ENCODE assay signal across 8 mouse cellular contexts in the genomic region with DNA sequence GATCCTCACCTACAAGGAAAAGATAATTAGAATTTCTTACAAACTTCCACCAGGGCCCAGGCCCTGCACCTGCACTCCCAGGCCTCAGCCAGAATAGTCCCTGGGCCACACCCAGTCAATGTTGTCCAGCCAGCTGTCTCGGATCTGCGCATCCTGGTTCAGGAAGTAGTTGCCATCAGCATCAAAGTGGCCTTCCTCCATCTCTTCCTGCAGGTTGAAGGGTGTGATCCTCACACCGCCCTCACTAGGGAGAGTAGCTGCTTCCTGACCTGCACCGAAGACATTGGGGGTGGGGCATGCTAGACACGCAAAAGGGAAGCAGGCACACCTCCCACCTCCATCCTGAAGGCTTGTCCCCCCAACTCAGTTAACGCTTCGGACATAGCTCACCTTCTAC. TPM values are rescaled to one million over a fixed set of nuclear protein-coding genes. Genes with fewer than 3 reads are reported as not detected.
DNase-seq lines count a peak whose midpoint lies in the region; ATAC-seq and TF ChIP-seq lines count a peak whose summit lies in the region.

No protein-coding gene starts in this region.

- H3K9me3 ChIP-seq in erythroblast, embryonic 14.5 days (ENCODE audit: control insufficient read depth, low read length): no peaks in the 10 kb centered on the region
- no peaks in the 10 kb centered on the region for H3K9me3 ChIP-seq in forebrain, embryonic 10.5 days
- H3K9me3 ChIP-seq in liver, embryonic 12.5 days (replicated peaks): no peaks in the 10 kb centered on the region

- peaks cover 11% of the 10 kb centered on the region for H3K79me3 ChIP-seq in C2C12 (ENCODE audit: low read depth)

- H3K4me2 ChIP-seq in liver, embryonic 12.5 days: peak overlapping the region; percentile 85

- H3K4me3 ChIP-seq in erythroblast, embryonic 14.5 days (replicated peaks): peak overlapping the region; percentile 70
- peak overlapping the region; percentile 55 for H3K4me3 ChIP-seq in C2C12 (ENCODE audit: insufficient read depth, poor library complexity, severe bottlenecking)
- peak overlapping the region; percentile 86 for H3K4me3 ChIP-seq in forebrain, embryonic 10.5 days
- H3K4me3 ChIP-seq in liver, embryonic 12.5 days: peak overlapping the region; percentile 82

- DNase-seq in forebrain, embryonic 10.5 days (ENCODE audit: extremely low spot score, low spot score): no peak
- DNase-seq in adrenal gland, postnatal 14 days: no peak
- DNase-seq in lung, postnatal 10 days: no peak
- DNase-seq in kidney, adult 18-20 months: no peak

- H3K79me2 ChIP-seq in C2C12 (ENCODE audit: control insufficient read depth, insufficient read depth): peaks cover 23% of the 10 kb centered on the region

- H3K27me3 ChIP-seq in erythroblast, embryonic 14.5 days (ENCODE audit: control insufficient read depth): no peaks in the 10 kb centered on the region
- H3K27me3 ChIP-seq in C2C12 (ENCODE audit: control insufficient read depth, insufficient read depth, insufficient read length): no peaks in the 10 kb centered on the region
- no peaks in the 10 kb centered on the region for H3K27me3 ChIP-seq in forebrain, embryonic 10.5 days (ENCODE audit: poor library complexity, severe bottlenecking)
- H3K27me3 ChIP-seq in liver, embryonic 12.5 days (replicated peaks): no peaks in the 10 kb centered on the region

- peaks cover 43% of the 10 kb centered on the region for H3K4me1 ChIP-seq in erythroblast, embryonic 14.5 days (ENCODE audit: control insufficient read depth)
- peaks cover 33% of the 10 kb centered on the region for H3K4me1 ChIP-seq in forebrain, embryonic 10.5 days
- peaks cover 33% of the 10 kb centered on the region for H3K4me1 ChIP-seq in liver, embryonic 12.5 days

- peak overlapping the region; percentile 91 for H3ac ChIP-seq in C2C12 (ENCODE audit: control insufficient read depth, insufficient read length, low read depth)

- no peak for ATAC-seq in erythroblast, adult 5-6 weeks (replicated peaks; ENCODE audit: low FRiP score, poor library complexity, severe bottlenecking)
- no peak for ATAC-seq in liver, embryonic 12.5 days

- H3K9ac ChIP-seq in liver, embryonic 12.5 days: peak overlapping the region; percentile 83

- H3K36me3 ChIP-seq in erythroblast, embryonic 14.5 days (ENCODE audit: control insufficient read depth): peaks cover 83% of the 10 kb centered on the region
- H3K36me3 ChIP-seq in C2C12 (ENCODE audit: control insufficient read depth, insufficient read depth): peaks cover 46% of the 10 kb centered on the region
- peaks cover 78% of the 10 kb centered on the region for H3K36me3 ChIP-seq in forebrain, embryonic 10.5 days (replicated peaks)
- H3K36me3 ChIP-seq in liver, embryonic 12.5 days: peaks cover 70% of the 10 kb centered on the region

- H3K27ac ChIP-seq in forebrain, embryonic 10.5 days: peak overlapping the region; percentile 93
- H3K27ac ChIP-seq in liver, embryonic 12.5 days: peak overlapping the region; percentile 88

- WGBS in forebrain, embryonic 10.5 days: 84% methylated on average over 7 of the region's 7 CpGs
- WGBS in liver, embryonic 12.5 days (ENCODE audit: insufficient replicate concordance): 55% methylated on average over 7 of the region's 7 CpGs

- TF ChIP-seq CTCF in C2C12 (IDR thresholded peaks at IDR 0.05; ENCODE audit: control insufficient read depth, insufficient read depth, insufficient read length): no peak

TF ChIP-seq in C2C12, 6 proteins besides CTCF, POLR2A, EP300 and RAD21:
- TF ChIP-seq USF1 (IDR thresholded peaks at IDR 0.05; ENCODE audit: low read depth) (no peak), CEBPB (IDR thresholded peaks at IDR 0.05; ENCODE audit: low read depth) (no peak), FOSL1 (IDR thresholded peaks at IDR 0.05; ENCODE audit: insufficient read depth, low read length, poor library complexity, severe bottlenecking) (no peak), MYOD1 (IDR thresholded peaks at IDR 0.05; ENCODE audit: control insufficient read depth, insufficient read length, low read depth) (no peak), MYOG (IDR thresholded peaks at IDR 0.05; ENCODE audit: control insufficient read depth, extremely low read depth, insufficient read length) (no peak), MAX (IDR thresholded peaks at IDR 0.05) (no peak)

RNA-seq across cellular contexts. Expression of a gene that starts 1.2 kb away (rescaled TPM):
- polyA plus RNA-seq in erythroblast, embryonic 14.5 days (2012): 6.9 and 9.2 TPM in 2 replicates
- 8.4 and 36.9 TPM in 2 replicates for total RNA-seq in erythroblast, adult 5-6 weeks (2015; ENCODE audit: low replicate concordance)
- 17.9 and 22.9 TPM in 2 replicates for total RNA-seq in erythroblast, adult 5-6 weeks (2017; ENCODE audit: low replicate concordance)
- 56.2 TPM for polyA plus RNA-seq in C2C12 (2012; fragmentation: generic; extraction: Trizol)
- 111 and 114 TPM in 2 replicates for polyA plus RNA-seq in forebrain, embryonic 10.5 days (2016; fragmentation: Nextera tagmentation; extraction: Ambion mirVana)
- polyA plus RNA-seq in liver, embryonic 12.5 days (2016; fragmentation: Nextera tagmentation; extraction: Ambion mirVana): 35.0 and 36.0 TPM in 2 replicates
- 50.9 and 55.4 TPM in 2 replicates for total RNA-seq in adrenal gland, postnatal 14 days (2021)

RNA-seq across cellular contexts. Expression of a gene that starts 13.6 kb away (rescaled TPM):
- polyA plus RNA-seq in erythroblast, embryonic 14.5 days (2012): 9.3 and 10.4 TPM in 2 replicates
- 8.1 and 23.0 TPM in 2 replicates for total RNA-seq in erythroblast, adult 5-6 weeks (2015; ENCODE audit: low replicate concordance)
- 77.5 and 122 TPM in 2 replicates for total RNA-seq in erythroblast, adult 5-6 weeks (2017; ENCODE audit: low replicate concordance)
- 41.4 TPM for polyA plus RNA-seq in C2C12 (2012; fragmentation: generic; extraction: Trizol)
- polyA plus RNA-seq in forebrain, embryonic 10.5 days (2016; fragmentation: Nextera tagmentation; extraction: Ambion mirVana): 27.3 and 29.2 TPM in 2 replicates
- 26.7 and 30.9 TPM in 2 replicates for polyA plus RNA-seq in liver, embryonic 12.5 days (2016; fragmentation: Nextera tagmentation; extraction: Ambion mirVana)
- 38.9 and 45.6 TPM in 2 replicates for total RNA-seq in adrenal gland, postnatal 14 days (2021)

RNA-seq across cellular contexts. Expression of a gene that starts 14.1 kb away (rescaled TPM):
- 2.0 and 3.5 TPM in 2 replicates for polyA plus RNA-seq in erythroblast, embryonic 14.5 days (2012)
- total RNA-seq in erythroblast, adult 5-6 weeks (2015; ENCODE audit: low replicate concordance): 6.5 and 9.8 TPM in 2 replicates
- 16.2 and 61.5 TPM in 2 replicates for total RNA-seq in erythroblast, adult 5-6 weeks (2017; ENCODE audit: low replicate concordance)
- polyA plus RNA-seq in C2C12 (2012; fragmentation: generic; extraction: Trizol): 39.4 TPM
- 10.7 and 10.8 TPM in 2 replicates for polyA plus RNA-seq in forebrain, embryonic 10.5 days (2016; fragmentation: Nextera tagmentation; extraction: Ambion mirVana)
- polyA plus RNA-seq in liver, embryonic 12.5 days (2016; fragmentation: Nextera tagmentation; extraction: Ambion mirVana): 37.6 and 41.4 TPM in 2 replicates
- 4.3 and 4.9 TPM in 2 replicates for total RNA-seq in adrenal gland, postnatal 14 days (2021)

RNA-seq across cellular contexts. Expression of a gene that starts 38.2 kb away (rescaled TPM):
- polyA plus RNA-seq in erythroblast, embryonic 14.5 days (2012): 0.26 and 0.33 TPM in 2 replicates
- total RNA-seq in erythroblast, adult 5-6 weeks (2015; ENCODE audit: low replicate concordance): 1.5 and 5.2 TPM in 2 replicates
- 2.0 and 3.2 TPM in 2 replicates for total RNA-seq in erythroblast, adult 5-6 weeks (2017; ENCODE audit: low replicate concordance)
- polyA plus RNA-seq in C2C12 (2012; fragmentation: generic; extraction: Trizol): 16.1 TPM
- polyA plus RNA-seq in forebrain, embryonic 10.5 days (2016; fragmentation: Nextera tagmentation; extraction: Ambion mirVana): 74.7 and 78.3 TPM in 2 replicates
- 13.7 and 14.2 TPM in 2 replicates for polyA plus RNA-seq in liver, embryonic 12.5 days (2016; fragmentation: Nextera tagmentation; extraction: Ambion mirVana)
- 10.0 and 13.8 TPM in 2 replicates for total RNA-seq in adrenal gland, postnatal 14 days (2021)

RNA-seq across cellular contexts. Expression of a gene that starts 38.3 kb away (rescaled TPM):
- polyA plus RNA-seq in erythroblast, embryonic 14.5 days (2012): 26.0 and 36.2 TPM in 2 replicates
- 189 and 204 TPM in 2 replicates for total RNA-seq in erythroblast, adult 5-6 weeks (2015; ENCODE audit: low replicate concordance)
- total RNA-seq in erythroblast, adult 5-6 weeks (2017; ENCODE audit: low replicate concordance): 179 and 191 TPM in 2 replicates
- 1.7 TPM for polyA plus RNA-seq in C2C12 (2012; fragmentation: generic; extraction: Trizol)
- polyA plus RNA-seq in forebrain, embryonic 10.5 days (2016; fragmentation: Nextera tagmentation; extraction: Ambion mirVana): 30.3 and 32.3 TPM in 2 replicates
- 10.6 and 13.6 TPM in 2 replicates for polyA plus RNA-seq in liver, embryonic 12.5 days (2016; fragmentation: Nextera tagmentation; extraction: Ambion mirVana)
- 11.2 and 35.8 TPM in 2 replicates for total RNA-seq in adrenal gland, postnatal 14 days (2021)
